Mouse (Mus musculus): ENCODE data around the gene Chl1. TPM values are rescaled to one million over a fixed set of nuclear protein-coding genes. Genes with fewer than 3 reads are reported as not detected.

Chl1 gene
- polyA plus RNA-seq, 1 experiment from 2014 or later = 2.7 TPM

- ATAC-seq = no peak
- H3K4me3 ChIP-seq (ENCODE audit: low read length) = no peak overlapping the region
- no peak overlapping the region for H3K27ac ChIP-seq (ENCODE audit: low read length)
- no peak overlapping the region for H3K4me2 ChIP-seq (ENCODE audit: low read depth, low read length)
- WGBS = 51% methylated on average over 7 of the region's 7 CpGs
- no peaks in the 10 kb centered on the region for H3K9me3 ChIP-seq (ENCODE audit: control insufficient read depth, low read length)
- no peaks in the 10 kb centered on the region for H3K36me3 ChIP-seq (ENCODE audit: control insufficient read depth, insufficient read depth, low read length)
- H3K9ac ChIP-seq (ENCODE audit: low read depth, low read length) = no peak overlapping the region
- H3K4me1 ChIP-seq (ENCODE audit: control insufficient read depth, insufficient read depth, low read length) = no peaks in the 10 kb centered on the region
- no peaks in the 10 kb centered on the region for H3K27me3 ChIP-seq (replicated peaks; ENCODE audit: control insufficient read depth, insufficient read depth, low read length)
Observed at GRCm38 (mm10) chr6:103700336-103700735, 189.9 kb downstream of the Chl1 start.

DNA sequence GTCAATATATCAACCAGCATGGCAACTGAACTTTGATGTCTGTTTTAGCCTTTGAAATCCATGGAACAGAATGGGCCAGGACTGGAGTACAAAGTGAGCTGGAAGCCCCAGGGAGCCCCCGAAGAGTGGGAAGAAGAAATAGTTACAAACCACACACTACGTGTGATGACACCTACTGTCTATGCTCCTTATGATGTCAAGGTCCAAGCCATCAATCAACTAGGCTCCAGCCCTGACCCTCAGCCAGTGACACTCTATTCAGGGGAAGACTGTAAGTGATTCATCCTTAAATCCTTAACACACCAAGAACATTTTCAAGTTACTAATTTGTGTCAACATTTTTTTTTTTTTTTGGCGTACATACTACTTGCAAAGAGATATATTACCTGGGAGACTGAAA, 196.0 kb downstream of the Chl1 start:
- Histone ChIP-seq H3K4me3 (ENCODE audit: low read length) (no peak overlapping the region), H3K4me1 (ENCODE audit: control insufficient read depth, insufficient read depth, low read length) (no peaks in the 10 kb centered on the region), H3K9ac (ENCODE audit: low read depth, low read length) (no peak overlapping the region), H3K9me3 (ENCODE audit: control insufficient read depth, low read length) (no peaks in the 10 kb centered on the region), H3K27ac (ENCODE audit: low read length) (no peak overlapping the region), H3K36me3 (ENCODE audit: control insufficient read depth, insufficient read depth, low read length) (no peaks in the 10 kb centered on the region), H3K4me2 (ENCODE audit: low read depth, low read length) (no peak overlapping the region), H3K27me3 (replicated peaks; ENCODE audit: control insufficient read depth, insufficient read depth, low read length) (no peaks in the 10 kb centered on the region)
- WGBS = 78% methylated on average over 3 of the region's 3 CpGs
- ATAC-seq = no peak

DNA sequence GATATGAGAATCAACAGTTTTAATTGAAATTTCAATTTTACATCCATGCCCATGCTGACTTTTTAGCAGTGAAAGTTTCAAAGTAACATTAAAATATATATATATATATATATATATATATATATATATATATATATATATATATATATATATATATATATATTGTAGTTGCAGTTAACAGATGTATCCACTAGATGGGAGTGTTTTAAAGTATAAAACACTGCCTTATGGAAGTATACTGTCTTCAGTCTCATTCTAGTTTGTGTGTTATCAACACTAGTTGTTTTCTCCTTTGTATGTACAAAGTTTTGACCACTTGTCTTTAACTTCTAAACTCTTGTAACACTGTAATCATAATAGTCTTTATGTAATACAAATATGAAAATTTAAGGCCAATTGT, 228.9 kb downstream of the Chl1 start:
- no peak overlapping the region for H3K27ac ChIP-seq (ENCODE audit: low read length)
- no peak for ATAC-seq
- H3K9ac ChIP-seq (ENCODE audit: low read depth, low read length) = no peak overlapping the region
- no peak overlapping the region for H3K4me2 ChIP-seq (ENCODE audit: low read depth, low read length)
- no peaks in the 10 kb centered on the region for H3K4me1 ChIP-seq (ENCODE audit: control insufficient read depth, insufficient read depth, low read length)
- H3K9me3 ChIP-seq (ENCODE audit: control insufficient read depth, low read length) = no peaks in the 10 kb centered on the region
- no peaks in the 10 kb centered on the region for H3K36me3 ChIP-seq (ENCODE audit: control insufficient read depth, insufficient read depth, low read length)
- H3K4me3 ChIP-seq (ENCODE audit: low read length) = no peak overlapping the region
- no peaks in the 10 kb centered on the region for H3K27me3 ChIP-seq (replicated peaks; ENCODE audit: control insufficient read depth, insufficient read depth, low read length)

- Histone ChIP-seq H3K4me1 (ENCODE audit: control insufficient read depth, insufficient read depth, low read length) (no peaks in the 10 kb centered on the region), H3K9me3 (ENCODE audit: control insufficient read depth, low read length) (no peaks in the 10 kb centered on the region), H3K36me3 (ENCODE audit: control insufficient read depth, insufficient read depth, low read length) (no peaks in the 10 kb centered on the region), H3K9ac (ENCODE audit: low read depth, low read length) (no peak overlapping the region), H3K4me3 (ENCODE audit: low read length) (no peak overlapping the region), H3K27ac (ENCODE audit: low read length) (no peak overlapping the region), H3K27me3 (replicated peaks; ENCODE audit: control insufficient read depth, insufficient read depth, low read length) (no peaks in the 10 kb centered on the region), H3K4me2 (ENCODE audit: low read depth, low read length) (no peak overlapping the region)
- WGBS = 63% methylated on average over 3 of the region's 3 CpGs
- no peak for ATAC-seq
Observed at GRCm38 (mm10) chr6:103742784-103743183, 232.4 kb downstream of the Chl1 start.

GRCm38 (mm10) chr6:103746103-103746502, 235.7 kb downstream of the Chl1 start:
- no peak for ATAC-seq
- WGBS = 29% methylated on average over 4 of the region's 4 CpGs
- no peak overlapping the region for H3K4me2 ChIP-seq (ENCODE audit: low read depth, low read length)

DNA sequence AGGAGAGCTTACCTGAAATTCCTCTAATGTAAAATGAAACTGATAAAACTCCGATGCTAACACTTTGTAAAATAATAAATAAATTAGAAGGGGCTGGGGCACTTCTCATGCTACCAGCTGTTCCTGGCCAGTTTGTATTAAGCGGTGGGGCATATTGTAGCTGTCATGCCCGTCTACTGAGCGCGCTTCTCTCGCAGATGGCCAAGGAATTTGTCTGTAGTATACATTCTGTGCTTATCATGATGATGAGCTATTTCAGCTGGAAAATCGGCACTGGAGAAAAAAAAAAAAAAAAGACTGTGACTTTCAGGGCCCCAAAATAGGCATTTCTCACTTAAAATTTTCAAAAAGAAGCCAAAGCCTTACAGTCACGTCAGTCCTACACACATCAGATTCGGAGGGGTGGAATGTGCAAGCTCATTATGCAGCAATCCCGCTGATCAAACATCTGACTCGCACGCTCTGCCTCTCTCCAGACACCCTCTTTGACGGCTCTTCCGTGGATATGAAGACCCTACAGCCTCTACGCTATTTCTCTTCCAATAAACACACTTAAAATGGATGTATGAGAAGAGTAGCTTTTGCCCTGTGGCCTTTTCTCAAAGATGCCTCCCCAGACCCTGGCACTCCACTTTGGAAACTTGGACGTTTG, 238.9 kb downstream of the Chl1 start:
- no peak overlapping the region for H3K4me3 ChIP-seq (ENCODE audit: low read length)
- H3K9me3 ChIP-seq (ENCODE audit: control insufficient read depth, low read length) = no peaks in the 10 kb centered on the region; the same call in 1 of the 2 replicates
- 55% methylated on average over 16 of the region's 16 CpGs for WGBS

More at GRCm38 (mm10) chr6:103746103-103746502, 235.7 kb downstream of the Chl1 start:
- H3K36me3 ChIP-seq (ENCODE audit: control insufficient read depth, insufficient read depth, low read length) = no peaks in the 10 kb centered on the region
- no peak overlapping the region for H3K27ac ChIP-seq (ENCODE audit: low read length)
- H3K9ac ChIP-seq (ENCODE audit: low read depth, low read length) = no peak overlapping the region
- no peaks in the 10 kb centered on the region for H3K27me3 ChIP-seq (replicated peaks; ENCODE audit: control insufficient read depth, insufficient read depth, low read length)
- no peaks in the 10 kb centered on the region for H3K9me3 ChIP-seq (ENCODE audit: control insufficient read depth, low read length)
- no peak overlapping the region for H3K4me3 ChIP-seq (ENCODE audit: low read length)
- H3K4me1 ChIP-seq (ENCODE audit: control insufficient read depth, insufficient read depth, low read length) = no peaks in the 10 kb centered on the region

GRCm38 (mm10) chr6:103753891-103754290, 243.5 kb downstream of the Chl1 start:
- no peaks in the 10 kb centered on the region for H3K4me1 ChIP-seq (ENCODE audit: control insufficient read depth, insufficient read depth, low read length)
- no peaks in the 10 kb centered on the region; the same call in 1 of the 2 replicates for H3K9me3 ChIP-seq (ENCODE audit: control insufficient read depth, low read length)
- no peaks in the 10 kb centered on the region for H3K36me3 ChIP-seq (ENCODE audit: control insufficient read depth, insufficient read depth, low read length)
- WGBS = 70% methylated on average over 4 of the region's 4 CpGs
- no peaks in the 10 kb centered on the region for H3K27me3 ChIP-seq (replicated peaks; ENCODE audit: control insufficient read depth, insufficient read depth, low read length)
- no peak for ATAC-seq
- H3K9ac ChIP-seq (ENCODE audit: low read depth, low read length) = no peak overlapping the region
- H3K27ac ChIP-seq (ENCODE audit: low read length) = no peak overlapping the region
- no peak overlapping the region for H3K4me2 ChIP-seq (ENCODE audit: low read depth, low read length)
- no peak overlapping the region for H3K4me3 ChIP-seq (ENCODE audit: low read length)

More for the DNA sequence above, 238.9 kb downstream of the Chl1 start:
- Histone ChIP-seq H3K4me2 (ENCODE audit: low read depth, low read length) (no peak overlapping the region), H3K27me3 (replicated peaks; ENCODE audit: control insufficient read depth, insufficient read depth, low read length) (no peaks in the 10 kb centered on the region), H3K4me1 (ENCODE audit: control insufficient read depth, insufficient read depth, low read length) (no peaks in the 10 kb centered on the region), H3K9ac (ENCODE audit: low read depth, low read length) (no peak overlapping the region), H3K27ac (ENCODE audit: low read length) (no peak overlapping the region), H3K36me3 (ENCODE audit: control insufficient read depth, insufficient read depth, low read length) (no peaks in the 10 kb centered on the region)
- no peak for ATAC-seq

GRCm38 (mm10) chr6:103766830-103767229, 256.4 kb downstream of the Chl1 start:
- H3K27me3 ChIP-seq (replicated peaks; ENCODE audit: control insufficient read depth, insufficient read depth, low read length) = no peaks in the 10 kb centered on the region
- no peak overlapping the region for H3K4me2 ChIP-seq (ENCODE audit: low read depth, low read length)
- H3K27ac ChIP-seq (ENCODE audit: low read length) = no peak overlapping the region
- H3K4me1 ChIP-seq (ENCODE audit: control insufficient read depth, insufficient read depth, low read length) = no peaks in the 10 kb centered on the region
- no peak overlapping the region for H3K4me3 ChIP-seq (ENCODE audit: low read length)
- no peak for ATAC-seq
- WGBS = 80% methylated on average over 3 of the region's 3 CpGs
- no peaks in the 10 kb centered on the region for H3K9me3 ChIP-seq (ENCODE audit: control insufficient read depth, low read length)
- H3K36me3 ChIP-seq (ENCODE audit: control insufficient read depth, insufficient read depth, low read length) = no peaks in the 10 kb centered on the region
- no peak overlapping the region for H3K9ac ChIP-seq (ENCODE audit: low read depth, low read length)

GRCm38 (mm10) chr6:103781058-103781457, 270.7 kb downstream of the Chl1 start:
- WGBS = 77% methylated on average over 5 of the region's 5 CpGs
- Histone ChIP-seq H3K36me3 (ENCODE audit: control insufficient read depth, insufficient read depth, low read length) (no peaks in the 10 kb centered on the region), H3K4me1 (ENCODE audit: control insufficient read depth, insufficient read depth, low read length) (no peaks in the 10 kb centered on the region), H3K9me3 (ENCODE audit: control insufficient read depth, low read length) (no peaks in the 10 kb centered on the region), H3K4me3 (ENCODE audit: low read length) (no peak overlapping the region), H3K27me3 (replicated peaks; ENCODE audit: control insufficient read depth, insufficient read depth, low read length) (no peaks in the 10 kb centered on the region), H3K27ac (ENCODE audit: low read length) (no peak overlapping the region), H3K9ac (ENCODE audit: low read depth, low read length) (no peak overlapping the region), H3K4me2 (ENCODE audit: low read depth, low read length) (no peak overlapping the region)
- no peak for ATAC-seq

GRCm38 (mm10) chr6:103791077-103791632, 280.8 kb downstream of the Chl1 start:
- Histone ChIP-seq H3K27ac (ENCODE audit: low read length) (no peak overlapping the region), H3K36me3 (ENCODE audit: control insufficient read depth, insufficient read depth, low read length) (no peaks in the 10 kb centered on the region), H3K4me1 (ENCODE audit: control insufficient read depth, insufficient read depth, low read length) (no peaks in the 10 kb centered on the region), H3K9me3 (ENCODE audit: control insufficient read depth, low read length) (no peaks in the 10 kb centered on the region), H3K27me3 (replicated peaks; ENCODE audit: control insufficient read depth, insufficient read depth, low read length) (no peaks in the 10 kb centered on the region), H3K4me3 (ENCODE audit: low read length) (no peak overlapping the region), H3K9ac (ENCODE audit: low read depth, low read length) (no peak overlapping the region), H3K4me2 (ENCODE audit: low read depth, low read length) (no peak overlapping the region)
- 58% methylated on average over 2 of the region's 2 CpGs for WGBS
- no peak for ATAC-seq

Data from intestine, embryonic 16.5 days (tissue).